Mouse (Mus musculus) gastrocnemius, postnatal 25 days (tissue): ENCODE data around the gene Gpi1. TPM values are rescaled to one million over a fixed set of nuclear protein-coding genes. Genes with fewer than 3 reads are reported as not detected.
A peak's percentile ranks its signal among the peaks of the same experiment; 100 is the strongest.
"Not testable (repeated sequence)": the region's sequence is repeated elsewhere in the genome, so short reads cannot be mapped to it uniquely, and the experiment has no call there.

ENCODE experiments used
- DNase-seq: peaks from one replicate; pipeline ENCODE4 v3.0.0; 2022
- total RNA-seq, 2 experiments: library from RNA; stranded (reverse); gene quantifications; 1 replicate in 1 of 2; 2 replicates in 1 of 2; pipeline ENCODE4 v1.2.3; 2021

Gpi1 gene
- total RNA-seq, 2 experiments from 2014 or later: 948 to 1,062 TPM

DNA sequence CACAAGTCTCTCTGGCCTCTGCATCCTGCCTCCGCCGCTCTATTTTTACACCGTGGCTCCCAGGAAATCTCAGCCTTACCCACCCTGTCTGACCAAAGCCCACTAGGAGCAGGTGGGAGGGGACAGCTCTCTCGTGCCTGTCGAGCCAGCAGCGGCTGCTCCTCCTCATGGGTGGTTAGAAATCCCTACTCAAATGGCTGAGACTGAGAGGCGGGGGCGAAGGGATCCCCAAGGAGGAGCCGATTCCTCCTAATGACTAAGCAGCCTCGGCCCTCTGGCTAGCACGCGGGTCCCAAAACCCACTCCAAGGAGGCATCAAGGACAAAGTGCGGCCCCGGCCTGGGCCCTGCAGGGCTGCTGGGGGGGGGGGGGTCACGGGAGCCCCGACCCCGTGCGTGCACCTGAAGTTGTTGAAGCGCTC, 435 bp downstream of the Gpi1 start:
- DNase-seq: peak; percentile 53

DNA sequence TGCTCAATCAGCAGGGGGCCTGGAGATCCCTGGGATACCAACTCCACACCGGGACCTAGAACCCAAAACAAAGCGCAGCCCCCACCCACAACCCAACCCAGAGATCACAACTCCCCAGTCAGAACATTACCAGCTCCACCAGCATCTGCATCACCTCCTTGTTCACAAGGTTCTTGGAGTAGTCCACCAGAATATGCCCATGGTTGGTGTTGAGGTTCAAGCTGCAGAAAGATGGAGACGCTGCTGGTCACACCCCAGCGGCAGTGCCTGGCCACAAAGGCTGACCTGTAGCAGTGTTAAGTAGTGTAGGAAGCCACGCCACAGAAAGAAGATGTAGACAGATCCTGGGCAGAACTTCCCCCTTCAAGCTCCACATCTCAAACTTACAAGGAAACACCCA, 983 bp downstream of the Gpi1 start:
- no peak for DNase-seq

DNA sequence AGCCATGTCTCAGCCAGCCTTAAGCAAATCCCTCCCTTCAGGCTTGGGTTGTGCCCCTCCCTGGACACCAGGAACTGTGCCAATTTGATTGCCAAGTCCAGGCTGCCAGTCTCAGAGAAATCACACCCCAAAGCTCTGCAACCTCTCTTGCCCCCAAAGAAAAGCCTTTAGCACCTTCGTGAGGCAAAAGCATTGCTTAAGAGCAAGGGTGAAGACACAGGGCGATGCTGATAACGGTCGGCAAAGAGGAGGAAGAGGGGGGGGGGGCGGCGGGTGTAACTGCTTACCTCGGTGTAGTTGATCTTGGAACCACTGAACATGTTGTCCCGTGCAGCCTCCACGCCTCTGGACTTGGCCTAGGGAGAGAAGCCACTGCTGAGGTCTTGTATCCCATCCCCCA, 1.5 kb downstream of the Gpi1 start:
- no peak for DNase-seq

DNA sequence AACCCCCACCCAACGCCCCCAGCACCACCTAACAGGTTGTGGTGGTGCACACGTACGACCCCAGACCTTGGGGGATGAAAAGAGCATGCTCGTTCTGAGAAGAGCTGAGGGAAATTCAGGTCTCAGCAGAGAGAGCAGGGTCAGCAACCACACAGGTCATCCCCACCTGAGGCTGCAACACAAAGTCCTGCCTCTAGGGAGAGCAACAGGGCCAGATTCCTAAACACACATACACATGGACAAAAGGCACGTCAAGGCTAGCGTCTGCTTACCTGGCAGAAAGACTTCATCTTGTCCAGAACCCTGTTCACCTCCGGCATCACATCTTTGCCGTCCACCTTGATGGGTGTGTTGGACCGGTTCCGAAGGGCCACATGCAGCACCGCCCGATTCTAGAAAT, 3.3 kb downstream of the Gpi1 start:
- no peak for DNase-seq

DNA sequence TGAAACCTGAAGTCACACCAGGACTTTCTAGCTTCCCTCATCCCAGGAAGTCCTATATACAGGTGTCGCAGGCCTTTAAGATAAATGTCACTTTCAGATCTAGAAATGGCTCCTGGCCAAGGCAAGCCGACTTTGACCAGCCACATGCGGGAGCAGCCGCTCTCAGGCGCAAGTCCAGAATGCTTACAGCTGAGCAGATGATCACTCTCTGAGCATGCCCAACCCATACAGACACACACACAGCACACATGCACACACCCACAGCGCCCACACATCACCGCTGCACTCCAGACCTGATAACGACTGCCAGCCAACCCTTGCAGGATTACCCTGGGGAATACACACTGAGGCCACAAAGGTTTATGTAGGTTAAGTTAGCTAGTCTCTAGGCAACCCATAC, 4.0 kb downstream of the Gpi1 start:
- DNase-seq: no peak

DNA sequence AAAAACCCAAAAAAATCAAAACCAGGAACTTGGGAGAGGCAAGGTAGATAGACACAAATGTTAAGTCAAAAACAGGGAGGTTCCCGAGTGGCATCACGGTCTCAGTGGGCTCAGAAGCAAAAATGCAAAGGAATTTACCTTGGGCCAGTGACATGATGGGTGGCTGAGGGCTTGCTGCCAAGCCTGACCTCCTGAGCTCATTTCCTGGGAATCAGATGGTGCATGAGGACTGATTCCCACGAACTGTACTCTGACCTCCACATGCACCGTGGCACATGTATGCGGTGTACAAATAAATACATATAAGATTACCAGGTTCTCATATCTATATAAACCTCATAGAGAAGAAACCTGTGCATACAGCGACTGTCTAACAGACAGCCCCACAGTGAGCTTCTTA, 5.8 kb downstream of the Gpi1 start:
- DNase-seq: no peak

DNA sequence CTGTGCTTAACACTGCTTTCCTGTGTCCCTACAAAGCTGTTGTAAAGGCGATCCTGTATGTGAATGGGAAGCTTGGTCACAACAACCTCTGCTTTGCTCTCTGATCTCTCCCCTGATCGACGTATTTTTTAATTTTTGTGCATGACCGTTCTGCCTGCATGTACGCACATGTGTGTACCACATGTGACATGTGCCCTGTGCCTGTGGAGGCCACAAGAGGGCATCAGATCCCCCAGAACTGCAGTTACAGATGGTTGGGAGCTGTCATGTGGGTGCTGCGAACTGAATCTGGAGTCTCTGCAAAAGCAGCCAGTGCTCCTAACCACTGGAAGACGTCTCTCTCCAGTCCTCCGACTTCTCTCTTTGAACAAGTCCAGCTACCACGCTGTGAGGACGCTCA, 7.8 kb downstream of the Gpi1 start:
- DNase-seq: no peak

DNA sequence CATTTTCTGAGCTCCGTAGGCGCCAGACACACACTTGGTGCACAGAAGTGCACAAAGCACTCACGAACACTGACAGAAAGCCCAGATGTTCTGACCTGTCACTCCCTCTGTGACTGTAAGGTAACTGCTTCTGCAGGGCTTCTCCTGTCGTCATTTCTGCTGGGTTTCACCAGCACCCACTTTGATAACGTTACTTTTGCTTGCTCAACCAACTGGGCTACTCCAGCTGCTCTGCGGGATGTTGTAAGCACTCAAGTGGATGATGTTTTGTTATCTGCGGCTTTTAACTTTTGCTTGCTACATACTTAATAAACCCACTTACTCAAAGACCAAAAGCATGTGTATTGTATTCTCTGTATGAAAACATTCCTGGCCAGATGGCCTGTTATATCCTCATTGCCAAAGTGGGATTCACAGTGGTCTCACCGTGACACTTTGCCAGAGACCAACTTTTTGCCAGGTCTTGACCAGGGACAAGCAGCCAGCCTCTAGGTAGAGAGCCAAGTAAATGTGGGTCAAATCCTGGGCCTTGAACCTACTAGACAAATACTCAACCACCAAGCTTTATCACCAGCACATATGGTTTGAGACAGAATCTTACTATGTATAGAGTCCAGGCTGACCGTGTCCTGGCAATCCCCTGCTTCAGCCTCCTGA, 8.4 kb downstream of the Gpi1 start:
- no peak for DNase-seq

DNA sequence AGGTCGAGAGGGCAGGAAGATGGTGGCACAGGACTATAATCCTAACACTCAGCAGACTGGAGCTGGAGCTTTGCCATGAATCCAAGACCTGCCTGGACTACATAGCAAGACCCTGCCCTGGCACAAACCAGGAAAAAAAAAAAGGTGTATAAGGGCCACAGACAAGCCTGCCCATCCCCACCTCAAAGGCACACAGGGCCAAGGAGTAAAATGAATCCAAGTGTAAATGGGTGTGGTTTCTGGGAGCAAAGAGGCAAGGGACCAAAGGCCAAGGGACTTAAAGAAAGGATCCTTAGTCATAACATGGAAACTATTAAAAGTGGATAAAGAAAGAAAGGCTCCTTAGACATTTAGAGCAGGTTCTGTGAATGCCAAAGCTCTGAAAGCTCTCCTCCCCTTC, 11.6 kb downstream of the Gpi1 start:
- DNase-seq: no peak

DNA sequence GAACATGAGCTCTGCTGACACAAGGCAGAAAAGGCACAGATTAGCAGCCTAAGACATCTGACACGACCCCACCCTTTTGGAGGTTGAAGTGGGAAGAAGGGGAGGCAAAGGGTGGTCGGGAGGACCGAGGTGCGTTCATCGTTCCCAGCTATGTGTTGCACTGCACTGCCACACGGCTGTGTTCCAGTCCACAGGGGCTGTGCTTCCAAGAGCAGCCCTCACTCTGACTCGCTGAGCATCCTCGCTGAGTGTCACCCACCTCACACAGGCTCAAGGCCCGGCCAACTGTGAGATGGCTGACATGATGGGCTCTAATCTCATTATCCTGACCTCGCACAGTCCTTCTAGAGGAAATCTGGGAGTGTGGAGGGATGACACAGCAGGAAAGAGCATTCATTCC, 13.7 kb downstream of the Gpi1 start:
- no peak for DNase-seq

DNA sequence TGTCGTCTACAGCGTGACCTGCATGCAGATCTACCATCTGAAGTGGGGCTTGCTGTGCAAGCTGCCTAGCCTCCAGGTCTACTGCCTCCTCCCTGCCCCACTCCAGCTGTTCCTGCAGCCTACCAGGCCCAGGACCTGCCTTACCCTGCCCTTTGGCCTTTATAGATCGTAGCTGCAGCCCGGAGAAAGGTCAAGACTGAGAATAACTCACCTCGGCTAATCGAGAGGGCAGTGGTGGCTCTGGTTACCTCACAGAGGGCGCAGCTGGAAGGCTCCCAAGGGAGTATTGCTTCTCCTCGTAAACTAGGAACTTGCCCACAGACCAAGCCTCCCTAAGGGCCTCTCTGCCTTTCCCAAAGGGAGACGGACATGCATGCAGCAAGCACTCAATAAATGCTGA, 14.7 kb downstream of the Gpi1 start:
- DNase-seq: peak; percentile 82

DNA sequence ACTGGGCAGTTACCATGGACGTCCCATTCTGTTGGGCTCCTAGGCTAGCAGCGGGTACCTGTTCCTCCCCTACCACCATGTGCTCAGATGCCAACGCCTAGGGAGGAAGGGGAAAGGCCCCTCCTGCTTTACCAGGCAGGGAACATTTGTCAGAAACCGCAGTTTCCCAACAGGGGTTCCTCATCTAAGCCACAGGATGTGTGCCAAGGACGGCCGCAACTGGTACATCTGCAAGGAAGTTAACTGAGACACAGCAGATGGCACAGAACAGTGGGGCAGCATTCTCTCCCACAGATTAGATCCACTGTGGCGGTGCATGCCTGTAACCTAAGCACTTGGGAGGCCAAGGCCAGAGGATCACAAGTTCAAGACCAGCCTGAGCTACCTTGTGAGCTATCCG, 15.5 kb downstream of the Gpi1 start:
- DNase-seq: no peak

DNA sequence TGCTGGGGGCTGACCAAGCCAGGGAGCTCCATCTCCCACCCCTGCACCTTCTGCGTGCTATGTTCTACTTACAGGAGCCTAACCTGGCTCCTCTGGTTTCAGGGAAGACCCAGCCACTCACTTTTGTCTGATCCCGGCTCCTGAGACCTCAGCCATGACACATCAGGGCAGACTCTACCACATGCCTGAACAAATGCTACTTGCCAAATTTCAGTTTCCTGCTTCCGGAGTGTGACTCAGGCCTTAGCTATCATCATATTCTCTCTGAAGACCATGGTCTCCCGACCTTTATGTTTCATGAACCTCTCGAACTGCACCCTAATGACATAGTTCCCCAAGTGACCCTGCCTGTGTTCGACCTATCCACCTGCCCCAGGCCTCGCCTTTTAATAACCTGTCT, 16.9 kb downstream of the Gpi1 start:
- DNase-seq: no peak

DNA sequence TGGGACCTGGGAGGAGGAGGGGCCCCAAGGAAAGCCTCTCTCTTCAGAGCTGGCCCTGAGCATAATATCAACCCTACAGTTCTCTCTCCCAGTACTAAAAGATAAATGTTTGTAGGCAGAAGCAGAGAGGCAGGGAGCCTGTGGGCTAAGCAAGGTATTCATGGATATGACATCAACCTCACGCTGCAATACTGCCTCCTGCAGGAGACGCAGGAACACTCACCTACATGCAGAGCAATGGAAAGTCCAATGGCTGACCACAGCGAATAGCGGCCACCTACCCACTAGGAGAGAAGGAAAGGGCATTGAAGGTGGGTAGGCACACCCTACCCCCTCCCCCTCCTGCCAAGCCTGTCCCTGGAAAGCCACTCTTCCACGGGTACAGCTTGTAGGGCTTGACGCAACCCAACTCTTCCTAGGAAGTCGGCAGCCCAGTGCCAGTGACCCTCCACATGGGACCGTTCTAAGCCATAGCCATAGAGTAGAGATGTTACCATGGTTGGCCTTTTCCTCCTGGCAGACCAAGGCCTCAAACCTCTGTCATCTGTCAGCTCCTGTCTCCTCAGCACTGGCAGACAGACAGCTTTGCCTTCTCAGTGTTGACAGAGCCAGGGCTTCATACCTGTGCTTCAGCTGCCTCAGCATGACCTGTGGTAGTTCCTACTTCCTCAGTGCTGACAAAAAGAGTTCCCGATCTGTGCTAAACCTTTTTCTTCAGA, 21.9 kb downstream of the Gpi1 start:
- DNase-seq: peak; percentile 21

DNA sequence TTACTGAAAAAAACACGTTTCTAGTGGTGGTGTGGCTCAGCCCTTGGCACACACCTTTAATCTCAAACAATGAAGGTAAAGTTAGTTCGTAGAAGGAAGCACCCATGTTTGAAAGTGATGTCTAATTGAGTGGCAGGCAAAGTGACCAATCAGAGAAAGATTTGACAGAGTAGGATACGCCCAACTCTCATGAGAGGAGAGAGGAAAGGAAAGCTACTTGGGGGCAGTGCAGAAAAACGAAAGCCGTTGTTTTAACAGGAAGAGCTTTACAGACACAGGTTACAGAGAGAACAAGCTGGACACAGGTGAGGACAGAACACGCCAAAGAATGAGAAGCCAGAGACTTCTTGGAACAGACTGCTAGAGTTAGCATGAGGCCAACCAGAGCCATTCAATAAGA, 23.8 kb downstream of the Gpi1 start:
- DNase-seq: no peak

DNA sequence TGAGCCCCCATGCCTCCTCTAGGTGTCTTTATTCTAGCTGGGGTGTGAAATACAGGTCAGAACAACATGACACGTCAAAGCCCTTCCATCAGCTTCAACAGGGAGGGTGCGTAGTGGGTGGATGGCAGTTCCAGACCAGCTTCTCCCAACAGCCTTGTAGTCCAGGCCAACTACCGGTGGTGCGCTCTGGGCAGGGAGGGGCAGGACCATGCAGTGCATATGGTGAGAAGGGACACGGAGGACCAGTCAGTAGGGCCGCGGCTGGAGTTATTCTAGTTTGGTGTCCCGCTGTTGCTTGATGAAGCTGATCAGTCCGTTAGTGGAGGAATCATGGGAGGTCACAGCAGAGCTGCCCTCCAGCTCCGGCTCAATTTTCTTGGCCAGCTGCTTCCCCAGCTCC, 28.0 kb downstream of the Gpi1 start:
- DNase-seq: not testable (repeated sequence)

DNA sequence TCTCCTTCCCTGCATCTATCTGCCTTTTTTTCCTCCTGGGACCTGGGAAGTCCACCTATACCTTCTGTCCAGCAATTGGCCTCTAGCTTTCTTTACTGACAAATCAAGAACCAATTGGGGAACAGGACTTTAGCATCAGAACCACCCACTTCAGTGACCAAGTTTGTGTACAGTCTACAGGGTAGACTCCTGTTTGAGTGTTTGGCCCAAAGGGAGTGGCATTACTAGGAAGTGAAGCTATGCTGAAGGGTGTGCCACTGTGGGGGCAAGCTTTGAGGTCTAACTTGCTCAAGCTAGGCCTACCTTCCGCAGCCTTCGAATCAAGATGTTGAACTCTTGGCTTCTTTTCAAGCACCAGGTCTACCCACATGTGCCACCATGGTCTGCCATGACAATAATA, 29.3 kb downstream of the Gpi1 start:
- no peak for DNase-seq

DNA sequence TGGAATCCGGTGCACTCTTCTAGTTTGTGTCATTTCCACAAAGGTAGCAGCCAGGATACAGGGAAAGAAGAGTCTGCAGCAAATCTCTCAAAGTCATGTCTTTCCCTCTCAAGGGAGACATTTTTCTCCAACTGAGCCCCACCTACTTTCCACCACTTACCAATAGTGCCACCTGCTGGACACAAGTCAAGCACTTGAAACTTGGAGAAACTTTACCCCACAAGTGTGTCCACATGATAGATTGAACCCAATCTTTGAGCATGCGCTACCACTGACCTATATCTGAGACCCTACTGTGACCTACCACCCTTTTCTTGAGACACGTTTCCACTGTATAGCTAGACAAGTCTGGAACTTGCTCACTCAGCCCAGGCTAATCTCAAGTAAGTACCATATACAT, 31.8 kb downstream of the Gpi1 start:
- DNase-seq: no peak

DNA sequence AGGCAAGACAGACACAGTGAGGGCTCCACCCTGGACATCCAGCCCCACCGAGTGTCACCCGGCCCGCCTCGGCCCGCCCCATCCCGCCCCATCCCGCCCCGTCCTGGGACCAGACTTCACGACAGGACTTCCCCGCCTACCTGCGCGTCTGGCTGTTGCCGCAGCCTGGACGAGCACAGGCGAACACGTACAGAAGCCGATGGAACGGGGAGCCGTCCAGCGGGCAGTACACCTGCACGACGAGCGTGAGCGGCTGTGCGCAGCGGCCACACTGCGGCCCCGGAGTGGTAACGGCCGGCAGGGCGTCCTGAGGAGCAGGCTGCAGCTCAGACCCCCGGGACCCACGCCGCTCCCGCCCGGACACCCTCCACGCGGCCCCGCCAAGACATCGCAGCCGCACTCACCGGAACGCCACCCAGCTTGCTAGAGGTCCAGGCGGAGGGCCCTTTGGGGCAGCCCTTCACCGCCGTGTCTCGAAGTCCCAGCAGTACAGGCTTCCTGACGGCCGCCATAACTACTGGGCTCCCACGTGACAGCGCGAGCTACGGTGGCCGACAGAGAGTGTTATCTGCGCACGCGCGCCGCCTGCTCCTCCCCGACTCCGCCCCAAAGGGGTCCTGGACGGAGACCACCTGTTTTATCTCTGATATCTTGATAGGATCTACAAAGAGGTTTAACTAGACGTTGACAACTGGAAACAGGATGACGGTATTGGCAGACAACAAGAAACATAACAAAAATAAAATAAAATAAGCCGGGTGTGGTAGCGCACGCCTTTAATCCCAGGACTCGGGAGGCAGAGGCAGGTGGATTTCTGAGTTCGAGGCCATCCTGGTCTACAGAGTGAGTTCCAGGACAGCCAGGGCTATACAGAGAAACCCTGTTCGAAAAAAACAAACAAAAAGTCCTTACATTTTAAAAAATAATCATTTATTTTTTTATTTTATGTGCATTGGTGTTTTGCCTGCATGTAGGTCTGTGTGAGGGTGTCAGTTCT, 33.7 kb downstream of the Gpi1 start, which contains the start of gene Pdcd2l:
Pdcd2l (minus strand) TSS at position 530 of the 997 bp plus-strand sequence.
- DNase-seq: peak; percentile 86

DNA sequence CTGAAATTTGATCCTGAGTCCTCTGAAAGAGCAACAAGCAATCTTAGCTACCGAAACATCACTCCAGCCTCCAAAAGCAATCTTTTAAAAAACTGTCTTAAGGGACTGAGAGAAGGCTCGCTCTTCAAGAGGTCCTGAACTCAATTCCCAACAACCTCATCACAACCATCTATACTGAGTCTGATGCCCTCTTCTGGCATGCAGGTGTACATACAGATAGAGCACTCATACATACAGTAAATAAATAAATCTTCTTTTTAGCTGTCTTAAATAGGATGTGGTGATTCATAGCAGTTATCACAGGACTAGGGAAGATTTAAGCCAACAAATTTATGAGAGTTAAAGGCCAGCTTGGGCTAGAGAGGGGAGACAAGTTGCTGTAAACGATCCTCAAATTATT, 34.5 kb downstream of the Gpi1 start:
- DNase-seq: no peak

DNA sequence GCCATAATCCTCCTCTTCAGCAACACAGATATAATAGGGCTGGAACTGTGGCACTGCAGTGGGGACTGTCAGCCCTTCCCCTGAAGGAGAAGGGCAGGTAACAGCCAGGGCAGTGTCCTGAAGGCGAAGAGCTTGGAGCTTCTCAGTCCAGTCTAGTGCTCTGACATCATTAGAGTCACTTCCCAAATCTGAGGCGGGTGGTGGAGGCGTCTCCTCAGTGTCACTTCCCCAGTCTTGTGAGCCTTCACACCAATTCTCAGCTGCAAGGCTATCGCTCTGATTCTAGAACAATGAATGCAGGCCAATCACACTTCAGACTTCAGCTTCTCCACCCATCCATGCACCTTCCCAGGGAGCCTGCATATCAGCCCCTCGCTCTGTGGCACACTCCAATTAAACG, 37.3 kb downstream of the Gpi1 start:
- DNase-seq: no peak

DNA sequence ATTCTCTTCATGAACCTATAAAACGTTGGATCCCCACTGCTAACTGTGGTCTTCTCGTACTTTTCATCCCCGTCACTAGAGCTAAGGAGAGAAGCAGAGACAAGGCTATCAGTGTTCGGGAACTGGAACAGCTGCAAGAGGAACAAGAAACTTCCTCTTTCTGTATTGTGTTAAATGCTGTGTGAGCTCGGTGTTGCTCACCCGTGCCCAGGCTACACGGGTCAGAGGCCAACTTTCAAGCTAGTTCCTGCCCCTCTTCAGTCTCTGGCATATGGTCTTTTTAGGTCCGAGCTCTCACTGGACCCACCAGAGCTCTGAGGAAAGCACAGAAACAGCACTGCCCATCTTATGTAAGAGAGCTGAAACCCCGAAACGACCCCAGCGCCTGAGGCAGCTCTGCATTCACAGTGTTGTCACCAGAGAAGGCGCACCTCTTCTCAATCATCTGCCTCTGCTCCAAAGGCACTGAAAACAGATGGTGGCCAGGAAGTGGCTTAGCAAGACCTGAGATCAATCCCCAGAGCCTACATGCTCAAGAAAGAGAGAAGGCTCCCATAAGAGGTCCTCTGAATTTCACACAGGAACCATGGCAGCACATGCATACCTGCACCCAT, 40.7 kb downstream of the Gpi1 start:
- no peak for DNase-seq
